Mouse (Mus musculus) liver, adult 2 months (tissue): ENCODE data around the gene Cdkn1b.

Experiments
- CTCF ChIP-seq: fragments of 200-500 bp; IDR thresholded peaks from 2 replicates; pipeline ENCODE4 v1.5.1; 2011; ENCODE audit warnings: low read depth, low read length, control low read depth
- POLR2A ChIP-seq: fragments of 200-500 bp; IDR thresholded peaks from 2 replicates; pipeline ENCODE4 v1.6.1; 2011; ENCODE audit warnings: low read length, control low read depth; ENCODE audit not compliant: insufficient read depth; ENCODE audit errors: extremely low read depth

DNA sequence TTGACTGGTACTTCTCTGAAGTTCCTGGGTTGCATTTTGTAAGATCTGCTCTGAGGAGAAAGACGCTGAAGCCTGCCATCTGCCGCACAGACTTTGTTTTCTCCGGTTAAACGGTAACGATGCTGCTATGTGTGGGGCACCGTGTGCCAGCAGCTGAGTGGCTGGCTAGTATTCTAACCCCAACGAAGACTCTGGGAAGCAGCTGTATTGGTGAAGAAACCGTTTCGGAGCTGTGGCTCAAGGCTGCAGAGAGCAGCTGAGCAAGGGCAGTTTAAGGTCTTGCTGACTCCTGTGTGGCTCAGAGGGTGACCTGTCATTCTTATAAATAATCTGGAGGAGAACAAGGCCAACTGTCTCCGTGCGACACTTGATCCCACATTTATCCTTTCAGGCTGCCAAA, 33.8 kb downstream of the Cdkn1b start:
- no peak for TF ChIP-seq POLR2A
- TF ChIP-seq CTCF = no peak
